Comparison of ENCODE assay signal across 9 mouse cellular contexts in genomic region chr7:80201888-80202540, GRCm38 (mm10). TPM values are rescaled to one million over a fixed set of nuclear protein-coding genes. Genes with fewer than 3 reads are reported as not detected.
DNase-seq lines count a peak whose midpoint lies in the region; ATAC-seq and TF ChIP-seq lines count a peak whose summit lies in the region.
"Had no signal": no experiment of that assay in that cellular context is flagged by ENCODE, and none has a peak within 500 bp of the region (broad histone marks: within the 10 kb centered on the region; RNA-seq: fewer than 3 reads in every experiment).

No protein-coding gene starts in this region.

- peaks cover 22% of the 10 kb centered on the region; the same call in 1 of the 2 replicates for H3K36me3 ChIP-seq in midbrain, embryonic 10.5 days
- H3K36me3 ChIP-seq in midbrain, embryonic 11.5 days (ENCODE audit: control insufficient read depth, insufficient read depth, low read length) = no peaks in the 10 kb centered on the region
- H3K36me3 ChIP-seq in hindbrain, postnatal 0 days (ENCODE audit: insufficient read depth, low read length) = no peaks in the 10 kb centered on the region
- no peaks in the 10 kb centered on the region for H3K36me3 ChIP-seq in neural tube, embryonic 14.5 days (ENCODE audit: control insufficient read depth, insufficient read depth, low read length)
- H3K36me3 ChIP-seq in heart, embryonic 11.5 days (ENCODE audit: control insufficient read depth, insufficient read depth, low read length) = no peaks in the 10 kb centered on the region; the same call in 1 of the 2 replicates

- H3K4me3 ChIP-seq in midbrain, embryonic 10.5 days = peak overlapping the region; percentile 11; the same call in 1 of the 2 replicates
- H3K4me3 ChIP-seq in midbrain, embryonic 11.5 days (ENCODE audit: low read depth, low read length) = no peak overlapping the region
- no peak overlapping the region for H3K4me3 ChIP-seq in hindbrain, postnatal 0 days (ENCODE audit: low read length)
- H3K4me3 ChIP-seq in neural tube, embryonic 14.5 days (ENCODE audit: low read depth, low read length) = no peak overlapping the region
- H3K4me3 ChIP-seq in heart, embryonic 11.5 days (ENCODE audit: low read depth, low read length) = no peak overlapping the region

- ATAC-seq in midbrain, embryonic 11.5 days (ENCODE audit: low FRiP score) = no peak
- ATAC-seq in hindbrain, postnatal 0 days = no peak
- no peak for ATAC-seq in neural tube, embryonic 14.5 days (ENCODE audit: low read depth)
- no peak for ATAC-seq in heart, embryonic 11.5 days (replicated peaks; ENCODE audit: insufficient number of reproducible peaks, low FRiP score, low TSS enrichment)

- DNase-seq in heart, adult 11 months = peak; percentile 90
- no peak for DNase-seq in heart, adult 9 months (ENCODE audit: low spot score in 2 of 2)
- DNase-seq in midbrain, embryonic 10.5 days (ENCODE audit: low spot score) = no peak
- no peak for DNase-seq in midbrain, embryonic 11.5 days (ENCODE audit: low spot score, missing footprints)
- peak; percentile 58 for DNase-seq in hindbrain, postnatal 0 days (ENCODE audit: low spot score)
- DNase-seq in layer of hippocampus, adult 11-12 months (ENCODE audit: low spot score) = no peak
- DNase-seq: thymus, postnatal 25 days had no signal

- H3K27ac ChIP-seq in midbrain, embryonic 10.5 days (replicated peaks) = peak overlapping the region; percentile 55; the same call in 1 of the 2 replicates
- H3K27ac ChIP-seq in midbrain, embryonic 11.5 days (ENCODE audit: low read depth, low read length) = no peak overlapping the region
- peak overlapping the region; percentile 15; the same call in 1 of the 2 replicates for H3K27ac ChIP-seq in hindbrain, postnatal 0 days
- H3K27ac ChIP-seq in neural tube, embryonic 14.5 days (ENCODE audit: low read depth, low read length) = 0 out of 2 replicates have a peak overlapping the region, but pooled peaks have one; percentile 4
- H3K27ac ChIP-seq in heart, embryonic 11.5 days (ENCODE audit: low read depth, low read length) = no peak overlapping the region

- H3K4me2 ChIP-seq in midbrain, embryonic 11.5 days = no peak overlapping the region
- H3K4me2 ChIP-seq in hindbrain, postnatal 0 days (ENCODE audit: low read depth, low read length) = 0 out of 2 replicates have a peak overlapping the region, but pooled peaks have one; percentile 8
- no peak overlapping the region for H3K4me2 ChIP-seq in neural tube, embryonic 14.5 days (ENCODE audit: low read depth, low read length)
- no peak overlapping the region for H3K4me2 ChIP-seq in heart, embryonic 11.5 days

- TF ChIP-seq CTCF in hindbrain, postnatal 0 days (IDR thresholded peaks at IDR 0.05; ENCODE audit: low read depth) = no peak

- WGBS in midbrain, embryonic 10.5 days = 83% methylated on average over 15 of the region's 15 CpGs
- 73% methylated on average over 15 of the region's 15 CpGs for WGBS in midbrain, embryonic 11.5 days
- WGBS in hindbrain, postnatal 0 days = 31% methylated on average over 15 of the region's 15 CpGs
- 68% methylated on average over 15 of the region's 15 CpGs for WGBS in neural tube, embryonic 14.5 days
- 87% methylated on average over 15 of the region's 15 CpGs for WGBS in heart, embryonic 11.5 days (ENCODE audit: insufficient replicate concordance)

- H3K9ac ChIP-seq in midbrain, embryonic 11.5 days (ENCODE audit: low read length) = no peak overlapping the region
- H3K9ac ChIP-seq in hindbrain, postnatal 0 days (replicated peaks; ENCODE audit: low read length) = no peak overlapping the region
- H3K9ac ChIP-seq in neural tube, embryonic 14.5 days (replicated peaks; ENCODE audit: low read depth, low read length) = 0 out of 2 replicates have a peak overlapping the region, but pooled peaks have one; percentile 25
- no peak overlapping the region for H3K9ac ChIP-seq in heart, embryonic 11.5 days (ENCODE audit: low read depth, low read length)

- peaks cover 96% of the 10 kb centered on the region for H3K4me1 ChIP-seq in midbrain, embryonic 10.5 days
- peaks cover 50% of the 10 kb centered on the region for H3K4me1 ChIP-seq in midbrain, embryonic 11.5 days (ENCODE audit: control insufficient read depth, insufficient read depth, low read length)
- H3K4me1 ChIP-seq in hindbrain, postnatal 0 days (ENCODE audit: insufficient read depth, low read length) = peaks cover 41% of the 10 kb centered on the region
- H3K4me1 ChIP-seq in neural tube, embryonic 14.5 days (ENCODE audit: control insufficient read depth, insufficient read depth, low read length) = peaks cover 48% of the 10 kb centered on the region
- H3K4me1 ChIP-seq in heart, embryonic 11.5 days (ENCODE audit: control insufficient read depth, insufficient read depth, low read length) = peaks cover 34% of the 10 kb centered on the region

- no peaks in the 10 kb centered on the region for H3K27me3 ChIP-seq in midbrain, embryonic 10.5 days (ENCODE audit: low read depth, poor library complexity, severe bottlenecking)
- H3K27me3 ChIP-seq in midbrain, embryonic 11.5 days (ENCODE audit: control insufficient read depth, insufficient read depth, low read length) = no peaks in the 10 kb centered on the region
- no peaks in the 10 kb centered on the region for H3K27me3 ChIP-seq in hindbrain, postnatal 0 days (ENCODE audit: insufficient read depth, low read length)
- no peaks in the 10 kb centered on the region for H3K27me3 ChIP-seq in neural tube, embryonic 14.5 days (ENCODE audit: control insufficient read depth, insufficient read depth, low read length)
- H3K27me3 ChIP-seq in heart, embryonic 11.5 days (ENCODE audit: control insufficient read depth, insufficient read depth, low read length) = no peaks in the 10 kb centered on the region

- no peaks in the 10 kb centered on the region for H3K9me3 ChIP-seq in midbrain, embryonic 10.5 days (replicated peaks)
- no peaks in the 10 kb centered on the region for H3K9me3 ChIP-seq in midbrain, embryonic 11.5 days (ENCODE audit: control insufficient read depth, low read length)
- no peaks in the 10 kb centered on the region for H3K9me3 ChIP-seq in hindbrain, postnatal 0 days (ENCODE audit: low read length)
- no peaks in the 10 kb centered on the region for H3K9me3 ChIP-seq in neural tube, embryonic 14.5 days (ENCODE audit: control insufficient read depth, low read length)
- no peaks in the 10 kb centered on the region for H3K9me3 ChIP-seq in heart, embryonic 11.5 days (replicated peaks; ENCODE audit: control insufficient read depth, low read length)

RNA-seq across cellular contexts. Expression of gene Sema4b, which starts 15.4 kb away (rescaled TPM):
- polyA plus RNA-seq in midbrain, embryonic 10.5 days (2016; fragmentation: Nextera tagmentation; extraction: Ambion mirVana) = 12.6 and 16.5 TPM in 2 replicates
- polyA plus RNA-seq in midbrain, embryonic 11.5 days (2014; fragmentation: Nextera tagmentation; extraction: Ambion mirVana) = 9.6 and 10.5 TPM in 2 replicates
- total RNA-seq in hindbrain, postnatal 0 days (2014; rRNA removed) = 47.5 and 49.5 TPM in 2 replicates
- polyA plus RNA-seq in hindbrain, postnatal 0 days (2015; fragmentation: Nextera tagmentation; extraction: Ambion mirVana) = 26.6 and 28.1 TPM in 2 replicates
- 18.7 and 25.7 TPM in 2 replicates for polyA plus RNA-seq in neural tube, embryonic 14.5 days (2014; fragmentation: Nextera tagmentation; extraction: Ambion mirVana)
- 5.9 and 8.5 TPM in 2 replicates for polyA plus RNA-seq in heart, embryonic 11.5 days (2014; fragmentation: Nextera tagmentation; extraction: Ambion mirVana)

RNA-seq across cellular contexts. Expression of gene Cib1, which starts 30.6 kb away (rescaled TPM):
- 63.3 and 77.6 TPM in 2 replicates for polyA plus RNA-seq in midbrain, embryonic 10.5 days (2016; fragmentation: Nextera tagmentation; extraction: Ambion mirVana)
- polyA plus RNA-seq in midbrain, embryonic 11.5 days (2014; fragmentation: Nextera tagmentation; extraction: Ambion mirVana) = 49.8 and 55.0 TPM in 2 replicates
- 33.5 and 34.1 TPM in 2 replicates for total RNA-seq in hindbrain, postnatal 0 days (2014; rRNA removed)
- 49.9 and 55.6 TPM in 2 replicates for polyA plus RNA-seq in hindbrain, postnatal 0 days (2015; fragmentation: Nextera tagmentation; extraction: Ambion mirVana)
- polyA plus RNA-seq in neural tube, embryonic 14.5 days (2014; fragmentation: Nextera tagmentation; extraction: Ambion mirVana) = 26.4 and 38.0 TPM in 2 replicates
- 53.8 and 57.4 TPM in 2 replicates for polyA plus RNA-seq in heart, embryonic 11.5 days (2014; fragmentation: Nextera tagmentation; extraction: Ambion mirVana)

RNA-seq across cellular contexts. Expression of gene Gdpgp1, which starts 30.7 kb away (rescaled TPM):
- polyA plus RNA-seq in midbrain, embryonic 10.5 days (2016; fragmentation: Nextera tagmentation; extraction: Ambion mirVana) = 5.6 and 6.3 TPM in 2 replicates
- polyA plus RNA-seq in midbrain, embryonic 11.5 days (2014; fragmentation: Nextera tagmentation; extraction: Ambion mirVana) = 3.8 and 4.5 TPM in 2 replicates
- total RNA-seq in hindbrain, postnatal 0 days (2014; rRNA removed) = 5.5 and 6.8 TPM in 2 replicates
- polyA plus RNA-seq in hindbrain, postnatal 0 days (2015; fragmentation: Nextera tagmentation; extraction: Ambion mirVana) = 2.3 and 2.8 TPM in 2 replicates
- 4.5 and 5.3 TPM in 2 replicates for polyA plus RNA-seq in neural tube, embryonic 14.5 days (2014; fragmentation: Nextera tagmentation; extraction: Ambion mirVana)
- 4.6 and 5.5 TPM in 2 replicates for polyA plus RNA-seq in heart, embryonic 11.5 days (2014; fragmentation: Nextera tagmentation; extraction: Ambion mirVana)

RNA-seq across cellular contexts. Expression of gene Ttll13, which starts 44.2 kb away (rescaled TPM):
- polyA plus RNA-seq in midbrain, embryonic 10.5 days (2016; fragmentation: Nextera tagmentation; extraction: Ambion mirVana) = 0.68 and 0.94 TPM in 2 replicates
- 0.53 and 0.91 TPM in 2 replicates for polyA plus RNA-seq in midbrain, embryonic 11.5 days (2014; fragmentation: Nextera tagmentation; extraction: Ambion mirVana)
- 0.61 and 0.73 TPM in 2 replicates for total RNA-seq in hindbrain, postnatal 0 days (2014; rRNA removed)
- polyA plus RNA-seq in hindbrain, postnatal 0 days (2015; fragmentation: Nextera tagmentation; extraction: Ambion mirVana) = 1.8 and 2.7 TPM in 2 replicates
- 3.1 and 4.2 TPM in 2 replicates for polyA plus RNA-seq in neural tube, embryonic 14.5 days (2014; fragmentation: Nextera tagmentation; extraction: Ambion mirVana)
- 0.31 and 0.51 TPM in 2 replicates for polyA plus RNA-seq in heart, embryonic 11.5 days (2014; fragmentation: Nextera tagmentation; extraction: Ambion mirVana)

RNA-seq across cellular contexts. Expression of gene Ngrn, which starts 59.0 kb away (rescaled TPM):
- polyA plus RNA-seq in midbrain, embryonic 10.5 days (2016; fragmentation: Nextera tagmentation; extraction: Ambion mirVana) = 44.8 and 48.9 TPM in 2 replicates
- polyA plus RNA-seq in midbrain, embryonic 11.5 days (2014; fragmentation: Nextera tagmentation; extraction: Ambion mirVana) = 53.1 and 53.2 TPM in 2 replicates
- 47.6 and 48.6 TPM in 2 replicates for total RNA-seq in hindbrain, postnatal 0 days (2014; rRNA removed)
- polyA plus RNA-seq in hindbrain, postnatal 0 days (2015; fragmentation: Nextera tagmentation; extraction: Ambion mirVana) = 69.8 and 71.9 TPM in 2 replicates
- polyA plus RNA-seq in neural tube, embryonic 14.5 days (2014; fragmentation: Nextera tagmentation; extraction: Ambion mirVana) = 66.2 and 70.2 TPM in 2 replicates
- 41.4 and 41.8 TPM in 2 replicates for polyA plus RNA-seq in heart, embryonic 11.5 days (2014; fragmentation: Nextera tagmentation; extraction: Ambion mirVana)

Comparison
In these comparisons a context has a peak if more than half of its experiments do, and no peak if none do; other contexts are left out.
1. DNase-seq: peak in heart, adult 11 months (single experiment) and hindbrain, postnatal 0 days (single experiment); none in heart, adult 9 months (0 of 2), midbrain, embryonic 10.5 days (single experiment), midbrain, embryonic 11.5 days (single experiment) and layer of hippocampus, adult 11-12 months (single experiment).
2. H3K27ac ChIP-seq: peak in midbrain, embryonic 10.5 days (single experiment), hindbrain, postnatal 0 days (single experiment) and neural tube, embryonic 14.5 days (single experiment); none in midbrain, embryonic 11.5 days (single experiment) and heart, embryonic 11.5 days (single experiment).